Mouse (Mus musculus): ENCODE measurements at regions not wholly inside any gene's neighbourhood (a gene's known extent, or its start where the extent isn't known, plus 50 kb on each side); places are given as distances from the start of the nearest gene placed in this dataset.

DNA sequence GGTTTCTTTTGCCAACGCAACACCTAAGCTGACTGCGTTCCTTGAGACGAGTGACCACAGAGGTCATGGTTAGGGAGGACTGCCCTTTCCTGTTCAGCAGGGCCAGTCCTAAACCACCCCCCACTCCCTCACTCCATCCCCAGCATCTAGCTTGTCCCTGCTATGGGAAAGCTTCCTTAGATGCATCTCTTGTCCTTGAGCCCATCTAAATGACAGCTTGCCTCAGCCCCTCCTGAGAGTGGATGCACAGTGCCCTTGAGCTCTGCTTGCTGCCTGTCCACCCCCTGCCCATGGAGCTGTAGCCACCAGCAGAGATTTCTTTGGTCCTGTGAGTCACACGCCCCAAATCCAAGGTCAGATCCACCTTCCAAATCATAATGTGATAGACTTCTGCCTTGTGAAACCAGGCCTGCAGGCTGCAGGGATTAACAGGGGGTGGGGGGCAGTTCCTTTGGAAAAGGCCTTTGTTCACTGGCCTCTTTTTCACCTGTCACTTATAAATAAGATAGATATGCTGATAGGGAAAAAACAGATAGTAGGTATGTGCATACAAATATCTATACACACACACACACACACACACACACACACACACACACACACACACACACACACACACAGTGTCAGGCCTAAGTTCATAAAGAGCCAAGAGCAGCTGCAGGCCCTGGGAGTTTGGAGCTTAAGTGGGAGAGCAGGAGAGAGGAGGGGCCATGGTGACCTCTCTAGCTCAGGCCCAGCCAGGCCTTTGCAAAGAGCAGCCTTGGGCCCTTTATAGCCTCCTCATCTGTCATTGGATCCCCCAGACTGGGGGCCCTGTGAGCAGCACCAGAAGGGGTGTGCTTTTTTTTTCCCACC is 56.4 kb upstream of the Adra2c start:
- DNase-seq: peak; percentile 79

- DNase-seq: no peak
These were observed 61.8 kb upstream of the Adra2c start for GRCm38 (mm10) chr5:35216271-35216670.

DNA sequence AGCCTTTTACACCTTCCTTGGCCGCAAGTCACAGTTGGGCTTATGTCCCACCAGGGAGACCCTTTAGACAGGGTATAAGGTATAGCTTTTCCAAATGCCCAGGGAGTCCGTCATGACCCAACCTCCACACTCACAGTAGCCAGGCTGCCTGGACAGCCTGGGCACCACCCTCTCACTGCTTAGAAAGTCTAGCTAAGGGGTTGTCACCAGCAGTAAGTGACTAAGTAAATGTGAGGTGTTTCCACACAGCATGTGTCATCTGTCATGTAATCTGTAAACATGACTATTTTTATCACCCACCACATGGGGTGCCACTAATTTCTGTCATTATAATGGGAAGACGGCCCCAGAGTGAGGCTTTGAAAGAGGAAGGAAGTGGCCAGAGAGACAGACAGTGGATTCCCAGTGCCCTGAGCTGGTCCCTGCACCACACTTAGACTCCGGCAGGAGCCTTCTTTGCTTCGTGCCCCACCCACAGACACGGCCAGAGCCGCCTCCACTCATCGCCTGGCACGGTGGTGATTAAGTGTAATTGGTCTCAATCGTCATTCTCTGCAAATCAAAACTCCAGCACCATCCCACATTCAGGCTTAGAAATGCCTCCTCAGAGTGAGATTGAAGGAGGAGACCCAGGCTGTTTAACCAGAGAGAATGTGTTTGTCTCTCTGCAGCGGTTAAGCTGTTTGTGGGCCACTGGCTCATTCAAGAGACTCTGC is 62.5 kb upstream of the Adra2c start:
- no peak for DNase-seq

GRCm38 (mm10) chr5:35215007-35215406 is 63.1 kb upstream of the Adra2c start:
- DNase-seq: no peak

GRCm38 (mm10) chr5:35209348-35209747 is 68.8 kb upstream of the Adra2c start:
- DNase-seq: no peak

- no peak for DNase-seq
These were observed 74.1 kb upstream of the Adra2c start for GRCm38 (mm10) chr5:35204049-35204448.

- DNase-seq: peak; percentile 47
These were observed 79.7 kb upstream of the Adra2c start for GRCm38 (mm10) chr5:35198468-35198867.

DNA sequence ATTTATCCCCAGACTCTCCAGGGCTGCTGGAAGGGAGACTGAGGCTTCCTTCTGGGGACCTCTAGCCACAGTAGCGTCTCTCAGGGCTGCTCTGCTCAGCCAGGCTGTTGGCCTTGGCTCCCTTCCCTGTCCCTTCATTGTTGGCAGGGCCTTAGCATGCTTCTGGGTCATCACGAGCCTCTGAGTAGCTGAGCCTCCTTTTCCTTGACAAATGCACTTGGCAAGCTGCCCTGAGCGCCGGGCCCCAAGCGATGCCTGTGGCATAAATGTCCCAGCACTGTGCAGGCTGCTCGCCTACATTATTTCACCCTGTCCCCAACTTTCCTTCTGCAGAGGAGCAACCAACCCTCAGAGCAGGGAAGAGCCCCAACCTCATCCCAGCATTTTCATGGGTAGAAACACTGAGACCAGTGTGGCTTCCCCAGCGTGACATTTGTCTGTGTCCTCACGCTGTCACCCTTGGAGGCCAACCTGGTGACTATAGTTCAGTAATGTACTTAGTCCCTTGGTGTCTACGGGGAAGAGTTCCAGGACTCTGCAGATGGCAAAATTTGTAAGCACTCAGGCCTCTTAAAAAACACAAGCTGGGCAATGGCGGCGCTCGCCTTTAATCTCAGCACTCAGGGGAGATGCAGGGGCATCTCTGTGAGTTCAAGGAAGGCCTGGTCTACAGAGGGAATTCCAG is 83.7 kb upstream of the Lrpap1 start:
- peak; percentile 83 for DNase-seq

DNA sequence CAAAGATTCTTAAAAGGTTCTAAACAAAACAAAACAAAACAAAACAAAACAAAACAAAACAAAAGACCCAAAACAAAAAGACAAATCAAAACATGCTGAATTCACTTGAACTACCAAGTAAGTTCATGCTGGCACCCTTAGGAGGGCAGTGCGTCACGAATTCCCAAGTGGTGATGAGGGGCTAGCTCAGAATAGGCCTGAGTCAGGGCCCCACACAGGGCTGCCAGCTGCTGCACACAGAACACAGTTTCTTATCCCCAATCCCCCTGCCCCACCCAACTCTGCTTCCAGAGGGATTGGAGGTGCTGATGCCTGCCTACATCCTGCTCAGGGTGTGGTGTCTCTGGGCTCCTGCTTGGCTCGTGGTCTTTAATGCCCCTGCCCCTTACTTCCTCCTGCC is 80.3 kb upstream of the Lrpap1 start:
- no peak for DNase-seq

- no peak for DNase-seq
These were observed 79.7 kb upstream of the Lrpap1 start for GRCm38 (mm10) chr5:35185289-35185688.

GRCm38 (mm10) chr5:35183418-35183817 is 77.9 kb upstream of the Lrpap1 start:
- DNase-seq: no peak

DNA sequence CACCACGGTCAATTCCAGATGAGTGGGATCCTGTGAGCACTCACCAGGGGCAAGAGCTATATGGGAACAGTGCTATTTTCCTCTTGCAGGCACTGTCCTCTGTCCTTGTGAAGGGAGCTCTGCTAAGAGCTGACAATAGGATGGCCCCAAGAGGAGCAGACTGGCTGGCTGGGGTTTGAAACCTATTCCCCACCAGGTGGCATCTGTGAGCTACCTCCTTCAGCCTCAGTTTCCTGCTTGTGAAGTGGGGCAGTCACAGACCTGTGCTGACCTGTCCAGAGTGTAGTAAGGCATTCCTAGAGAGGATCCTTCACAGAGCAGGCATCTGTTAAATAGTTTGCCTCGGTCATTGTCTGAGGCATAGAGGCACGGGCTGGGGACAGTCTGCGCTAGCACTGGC is 71.8 kb upstream of the Lrpap1 start:
- DNase-seq: peak; percentile 27

DNA sequence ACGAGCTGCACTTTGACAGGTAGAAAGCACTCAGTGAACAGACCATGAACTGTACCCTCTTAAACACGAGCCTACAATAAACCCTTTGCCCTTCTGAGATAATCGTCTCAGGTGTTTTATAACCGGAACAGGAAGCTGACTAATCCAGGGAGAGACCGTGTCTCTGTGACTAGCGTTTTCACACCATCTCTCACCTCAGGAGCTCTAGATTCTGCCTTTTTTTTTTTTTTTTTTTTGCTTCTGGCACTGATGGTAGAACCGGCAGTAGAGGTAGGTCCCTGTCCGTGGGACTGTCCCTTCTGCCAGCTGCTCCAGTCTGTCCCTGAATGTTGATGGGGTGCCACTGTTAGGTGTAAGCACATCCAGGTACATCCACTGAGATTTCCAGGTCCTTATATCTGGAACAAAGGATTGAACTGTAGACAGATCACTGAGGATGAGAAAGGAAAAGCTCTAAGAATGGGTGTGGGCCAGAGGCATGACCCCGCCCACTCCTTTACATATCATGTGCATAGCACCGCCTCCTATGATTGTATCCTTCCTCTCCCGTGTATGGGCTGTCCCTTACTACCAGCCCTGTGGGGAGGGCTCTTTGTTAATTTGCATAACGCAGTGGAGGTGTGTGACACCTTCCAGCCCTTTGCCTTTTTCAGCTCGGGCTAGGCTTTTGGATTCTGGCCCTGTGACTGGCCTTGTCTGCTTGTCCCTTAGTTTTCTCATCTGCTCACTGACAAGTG is 70.7 kb upstream of the Lrpap1 start:
- DNase-seq: no peak

GRCm38 (mm10) chr5:35174318-35174717 is 68.8 kb upstream of the Lrpap1 start:
- DNase-seq: no peak

DNA sequence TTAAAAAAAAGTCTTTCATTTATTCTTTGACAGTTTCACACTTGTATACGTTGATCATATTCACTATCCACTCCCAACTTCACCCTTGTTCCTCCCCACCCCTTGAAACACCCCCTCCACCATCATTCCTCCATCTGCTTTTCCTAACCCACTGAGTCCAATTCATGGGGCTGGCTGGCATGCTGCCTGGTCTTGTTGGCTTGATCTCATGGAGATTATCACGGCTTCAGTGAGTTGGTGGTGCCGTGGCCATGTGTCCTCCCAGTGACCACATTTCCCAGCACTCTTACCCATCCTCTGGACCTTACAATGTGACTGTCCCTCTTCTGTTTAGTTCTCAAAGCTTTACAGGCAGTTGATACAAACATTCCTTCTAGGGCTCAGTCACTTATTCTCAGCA is 65.8 kb upstream of the Lrpap1 start:
- no peak for DNase-seq

GRCm38 (mm10) chr5:35170369-35171130 is 65.0 kb upstream of the Lrpap1 start:
- DNase-seq: no peak

- peak; percentile 42 for DNase-seq
These were observed 64.2 kb upstream of the Lrpap1 start for GRCm38 (mm10) chr5:35169614-35170293.

DNA sequence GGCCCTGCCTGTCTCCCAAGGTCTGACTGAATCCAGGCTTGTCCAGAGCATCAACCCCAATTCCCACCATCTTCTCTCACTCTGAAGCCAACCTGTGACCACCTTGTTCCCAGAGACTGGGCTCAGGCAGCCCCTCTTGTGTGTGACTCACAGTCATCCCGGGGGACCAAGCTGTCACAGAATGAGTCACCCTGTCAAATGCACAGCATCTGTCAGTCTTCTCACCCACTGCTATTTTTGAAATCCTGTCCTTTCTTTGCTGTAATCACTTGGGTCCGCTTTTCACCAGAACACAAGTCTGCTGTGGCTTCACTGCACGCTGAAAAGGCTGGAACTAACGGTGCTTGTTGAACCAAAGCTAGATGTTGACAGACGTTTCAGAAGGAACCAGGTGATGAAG is 63.3 kb upstream of the Lrpap1 start:
- DNase-seq: no peak

GRCm38 (mm10) chr5:35168369-35168768 is 62.8 kb upstream of the Lrpap1 start:
- no peak for DNase-seq

DNA sequence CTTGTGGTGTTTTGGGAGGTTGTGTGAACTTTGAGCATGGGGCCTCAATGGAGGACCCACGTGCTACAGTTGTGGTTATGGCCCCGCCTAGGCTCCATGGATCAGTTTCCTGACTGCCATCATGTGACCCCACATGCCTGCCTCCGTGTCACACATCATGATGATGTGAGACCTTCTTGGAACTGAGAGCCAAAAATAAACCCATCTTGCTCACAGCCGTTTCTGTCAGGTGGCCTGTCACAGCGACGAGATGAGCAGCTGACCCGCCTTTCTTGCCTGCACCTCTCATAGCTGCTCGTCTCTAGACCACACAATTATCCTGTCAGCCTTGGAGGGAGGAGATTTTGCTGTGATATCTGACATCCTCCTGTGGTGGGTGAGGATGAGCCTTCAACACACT is 60.4 kb upstream of the Lrpap1 start:
- DNase-seq: no peak

- no peak for DNase-seq
These were observed 59.9 kb upstream of the Lrpap1 start for GRCm38 (mm10) chr5:35165459-35165858.

DNA sequence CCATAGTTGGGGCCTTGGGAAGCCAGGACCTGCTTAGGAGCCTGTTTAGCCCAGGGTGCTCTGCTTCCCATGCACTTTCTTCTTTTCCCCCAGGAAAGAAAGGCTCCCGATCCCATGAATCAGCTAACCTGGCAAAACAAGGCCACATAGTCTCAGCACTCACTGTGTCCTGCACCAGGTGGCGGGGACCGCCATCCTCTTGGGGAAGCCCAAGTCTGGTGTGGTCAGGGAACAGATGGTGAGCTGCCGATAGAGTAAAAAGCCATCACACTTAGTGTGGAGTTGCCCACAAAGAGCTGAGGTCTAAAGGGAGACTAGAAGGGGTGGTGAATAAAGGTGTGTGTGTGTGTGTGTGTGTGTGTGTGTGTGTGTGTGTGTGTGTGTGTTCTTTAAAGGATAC is 57.0 kb upstream of the Lrpap1 start:
- no peak for DNase-seq
